Mouse (Mus musculus) embryo, embryonic 9.5 days (tissue): Measurements from ENCODE around the gene Glud1.
A peak's percentile ranks its signal among the peaks of the same experiment; 100 is the strongest.
"Not testable (repeated sequence)": the region's sequence is repeated elsewhere in the genome, so short reads cannot be mapped to it uniquely, and the experiment has no call there.

ENCODE experiments used
- DNase-seq: peaks from one replicate; pipeline ENCODE4 v3.0.0-alpha.2; 2017; ENCODE audit errors: extremely low spot score

Glud1 gene

DNA sequence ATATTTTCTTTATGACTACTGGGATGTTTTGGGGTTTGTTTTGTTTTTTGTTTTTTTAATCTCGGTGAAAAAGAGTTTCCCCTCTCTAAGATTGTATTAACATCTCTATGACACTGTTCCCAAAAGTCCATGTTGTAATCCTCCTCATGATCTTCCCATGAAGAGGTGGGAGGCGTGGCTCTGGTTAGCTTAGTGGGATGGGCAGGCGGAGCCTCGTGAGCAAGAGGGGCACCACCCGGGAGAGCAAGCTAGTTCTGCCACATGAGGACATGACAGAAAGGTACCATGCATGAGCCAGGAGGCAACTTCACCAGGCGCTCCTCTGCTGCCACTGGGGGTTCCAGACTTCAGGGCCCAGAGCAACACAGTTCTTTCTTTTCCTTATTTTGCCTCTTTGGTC is 42.0 kb downstream of the Glud1 start:
- no peak for DNase-seq

DNA sequence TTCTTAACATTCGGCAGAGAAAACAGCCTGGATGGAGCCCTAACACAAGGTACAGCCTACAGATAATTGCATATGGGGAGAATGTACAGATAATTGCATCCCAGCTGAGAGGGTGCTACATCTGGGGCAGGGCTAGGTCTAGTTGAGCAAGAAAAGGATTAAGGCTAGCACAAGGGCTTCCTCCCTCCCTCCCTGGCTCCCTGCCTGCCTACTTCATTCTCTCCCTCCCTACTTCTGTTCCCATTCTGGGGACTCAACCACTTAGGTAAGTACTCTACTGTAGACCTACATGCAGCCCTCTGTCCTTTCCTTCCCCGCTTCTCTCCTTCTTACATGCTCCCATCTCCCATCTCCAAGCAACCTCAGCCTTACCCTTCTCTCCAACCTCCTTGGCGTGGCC is 42.8 kb downstream of the Glud1 start:
- DNase-seq, result no peak

DNA sequence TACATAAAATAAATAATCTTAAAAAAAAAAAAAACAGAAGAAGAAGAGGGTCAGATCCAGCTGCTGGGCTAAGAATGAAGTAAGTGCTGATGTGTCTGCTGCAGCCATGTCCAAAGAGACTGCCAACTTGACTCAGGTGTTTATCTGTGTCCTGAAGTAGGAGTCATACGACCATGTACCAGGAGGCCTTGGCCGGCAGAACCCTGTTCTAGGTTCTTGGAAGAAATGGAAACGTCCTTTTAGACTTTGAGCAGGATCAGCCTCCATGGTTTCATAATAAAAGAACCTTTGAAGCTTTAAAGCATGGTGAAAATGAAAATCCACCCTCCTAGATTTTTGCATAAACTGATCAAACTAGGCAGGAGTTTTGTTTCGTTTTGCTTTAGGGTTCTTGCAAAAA is 43.9 kb downstream of the Glud1 start:
- no peak for DNase-seq

DNA sequence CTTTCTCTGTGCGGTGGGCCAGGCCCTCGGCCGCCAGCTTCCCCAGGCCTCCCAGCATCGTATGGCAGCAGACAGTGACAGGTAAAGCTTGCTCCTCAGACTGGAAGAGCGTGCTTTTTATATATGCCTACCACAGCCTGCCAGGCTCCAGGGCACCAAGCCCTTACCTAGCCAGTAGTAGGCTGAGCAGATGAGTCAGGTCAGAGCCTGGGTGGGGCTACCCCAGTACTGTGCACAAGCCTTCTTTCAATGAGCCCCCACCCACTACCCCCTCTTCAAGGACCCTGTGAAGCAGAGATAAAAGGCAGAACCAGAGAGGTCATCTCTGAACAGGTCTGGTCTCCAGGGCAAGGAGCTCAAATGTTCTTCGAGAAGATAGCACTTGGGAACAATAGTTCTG is 44.8 kb downstream of the Glud1 start, which contains the start of gene Fam25c:
Gene Fam25c, minus strand, starts transcription at position 133 of the 400 bp plus-strand sequence.
- no peak for DNase-seq

DNA sequence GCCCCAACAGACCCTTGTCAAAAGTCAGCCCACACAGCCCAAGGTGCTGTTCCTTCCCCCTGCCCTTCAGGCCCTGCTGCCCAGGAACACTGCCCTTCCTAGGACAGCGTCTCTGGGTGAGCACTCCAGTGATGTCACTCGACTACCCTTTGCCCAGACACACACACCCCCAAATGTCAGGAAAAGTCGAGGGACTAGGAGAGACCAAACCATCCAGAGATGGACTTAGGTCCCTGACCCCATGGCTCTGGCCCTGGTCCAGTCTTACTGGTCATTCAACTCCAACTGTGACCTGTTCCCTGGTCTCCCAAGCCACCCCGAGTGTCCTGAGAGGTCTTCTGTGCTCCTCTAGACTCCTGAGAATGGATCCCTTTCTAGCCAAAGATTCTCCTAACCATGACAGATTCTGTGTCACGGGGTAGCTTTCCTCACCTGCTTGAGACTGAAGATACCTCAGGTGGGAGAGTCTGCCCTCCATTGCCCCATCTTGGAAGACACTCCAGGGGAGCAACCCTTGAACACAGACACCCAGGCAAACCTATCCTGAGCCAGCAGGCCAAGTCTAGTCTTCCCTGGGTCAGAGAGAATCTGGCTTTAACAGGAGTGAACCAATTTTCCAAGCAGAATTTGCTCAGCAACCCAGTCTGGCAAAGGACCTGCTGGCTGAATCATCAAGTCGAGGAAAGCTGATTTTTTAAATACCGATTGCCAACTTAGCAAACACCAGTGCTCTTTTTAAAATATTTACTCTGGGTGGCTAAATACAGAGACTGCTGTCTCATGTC is 47.3 kb downstream of the Glud1 start:
- DNase-seq, result no peak

DNA sequence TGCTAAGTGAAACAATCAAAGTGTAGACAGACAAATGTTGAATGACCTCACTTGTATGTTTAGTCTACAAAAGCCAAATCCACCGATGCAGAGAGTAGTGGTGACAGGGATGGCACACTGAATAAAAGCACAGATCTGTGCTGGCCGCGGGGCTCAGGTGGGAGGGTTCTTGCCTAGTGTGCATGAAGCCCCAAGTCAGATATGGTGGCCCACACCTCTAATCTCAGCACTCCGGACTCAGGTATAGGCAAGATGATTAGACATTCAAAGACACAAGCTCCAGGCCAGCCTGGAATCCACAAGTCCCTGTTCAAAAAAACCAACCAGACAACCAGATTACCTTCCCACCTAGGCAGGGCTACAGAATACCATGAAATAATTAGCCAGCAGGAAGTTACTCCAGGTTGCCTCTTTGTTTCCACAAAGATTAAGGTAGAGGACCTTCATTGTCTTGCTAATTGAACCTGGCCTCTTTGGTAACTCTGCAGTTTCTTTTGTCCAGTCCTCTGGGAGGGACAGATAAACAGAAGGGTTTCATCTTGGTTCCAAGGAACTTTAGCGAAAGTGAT is 49.2 kb downstream of the Glud1 start:
- no peak for DNase-seq

DNA sequence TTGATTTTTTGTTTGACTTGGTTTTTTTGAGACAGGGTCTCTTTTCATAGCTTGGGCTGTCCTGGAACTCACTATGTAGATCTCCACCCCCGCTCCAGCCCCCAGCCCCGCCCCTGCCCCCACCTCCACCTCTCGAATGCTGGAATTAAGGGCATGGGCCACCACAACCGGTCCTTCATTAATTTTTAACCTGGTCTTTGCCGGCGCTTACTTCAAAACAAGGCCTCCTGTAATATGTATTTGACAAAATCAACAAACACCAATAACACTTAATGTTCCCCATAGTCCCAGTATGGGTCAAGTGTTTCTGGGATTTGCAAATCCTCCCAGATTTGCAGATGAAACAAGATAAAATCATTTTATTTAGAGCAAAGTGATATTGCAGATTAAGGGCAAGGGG is 49.7 kb downstream of the Glud1 start:
- DNase-seq, result no peak

DNA sequence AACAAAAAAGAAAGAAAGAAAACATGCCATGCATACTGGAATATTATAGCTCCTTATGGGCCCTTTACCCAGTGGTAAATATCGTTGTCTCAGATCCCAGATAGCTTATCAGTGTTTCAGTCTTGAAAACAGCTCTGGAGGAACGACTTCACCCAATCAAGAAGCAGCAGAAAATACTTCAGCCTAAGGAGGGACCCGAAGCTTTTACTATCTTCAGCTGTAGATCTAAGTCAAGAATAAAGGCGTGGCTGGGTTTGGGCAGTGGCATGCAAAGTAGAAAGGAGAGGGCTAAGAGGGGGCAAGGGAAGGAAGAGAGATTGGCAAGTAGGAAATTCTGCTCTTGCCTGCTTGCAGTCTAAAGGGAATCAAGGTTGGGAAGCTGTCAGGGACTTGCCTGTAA is 51.6 kb downstream of the Glud1 start:
- no peak for DNase-seq

DNA sequence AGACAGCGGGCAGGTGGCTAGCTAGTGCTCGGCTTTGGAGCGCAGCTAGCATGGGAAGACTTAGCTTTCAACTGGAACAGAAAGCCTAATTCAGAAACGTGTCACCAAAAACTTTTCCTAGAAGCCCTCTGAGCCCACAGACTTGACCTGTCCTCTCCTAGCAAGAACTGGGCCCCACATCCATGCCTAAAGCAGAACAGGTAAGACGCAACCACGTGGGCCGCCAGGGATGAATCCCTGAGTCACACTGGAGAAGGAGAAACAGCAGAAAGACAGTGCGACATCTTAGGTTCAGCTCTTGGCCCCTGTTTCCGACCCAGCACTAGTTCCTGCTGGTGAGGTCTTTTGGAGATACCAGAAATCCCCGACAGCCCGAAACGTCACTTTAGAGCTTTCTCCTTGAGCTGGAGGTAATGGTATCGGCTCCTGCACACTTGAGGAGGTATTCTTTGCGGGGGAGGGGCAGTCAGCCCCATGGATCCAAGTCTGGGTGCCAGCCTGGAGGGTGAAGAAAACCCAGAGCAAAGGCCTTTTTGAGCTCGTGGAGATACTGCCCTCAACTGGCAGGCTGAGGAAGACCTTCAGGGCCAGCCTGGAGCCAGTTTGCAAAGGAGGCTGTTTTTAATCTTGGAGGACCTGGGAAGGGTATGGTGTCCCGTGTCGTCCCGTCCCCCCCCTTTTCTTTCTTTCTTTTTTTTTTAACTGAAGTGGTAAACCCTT is 52.4 kb downstream of the Glud1 start:
- peak; percentile 66 for DNase-seq

DNA sequence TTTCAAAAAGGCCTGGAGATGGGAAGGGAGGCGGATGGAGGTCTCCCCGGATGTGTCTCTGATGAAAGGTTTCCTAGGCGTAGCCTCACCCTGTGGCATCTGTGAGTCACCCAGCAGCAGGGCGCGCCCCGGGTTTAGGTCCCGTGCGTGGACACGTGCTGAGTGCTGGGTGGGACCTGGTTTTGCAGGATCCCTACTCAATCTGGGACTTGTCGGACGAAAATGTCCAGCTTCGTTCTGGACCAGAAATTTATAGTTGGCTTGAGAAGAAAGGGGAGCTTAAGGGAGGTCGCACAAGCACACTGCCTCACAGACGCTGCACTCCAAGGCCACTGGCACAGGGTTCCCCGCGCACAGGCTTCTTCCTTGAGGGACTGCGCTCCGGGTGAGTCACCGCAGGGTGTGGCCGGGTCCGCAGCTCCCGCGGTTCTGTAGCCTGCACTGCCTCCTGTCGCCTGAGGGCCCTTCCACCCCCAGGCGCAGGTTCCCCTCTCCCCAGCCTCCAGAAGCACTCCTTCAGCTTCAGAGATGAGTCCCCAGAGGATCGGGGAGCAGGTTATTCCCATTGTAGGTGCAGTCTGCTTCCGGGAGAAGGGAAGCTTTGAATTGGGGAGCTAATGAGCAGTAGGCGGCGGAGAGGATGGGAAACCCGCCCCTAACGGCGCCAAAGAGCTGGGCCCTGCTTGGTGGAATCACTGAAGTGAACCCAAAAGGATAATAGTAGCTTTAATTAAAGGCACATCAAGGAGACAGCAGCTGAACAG is 53.1 kb downstream of the Glud1 start:
- DNase-seq, result peak; percentile 57

DNA sequence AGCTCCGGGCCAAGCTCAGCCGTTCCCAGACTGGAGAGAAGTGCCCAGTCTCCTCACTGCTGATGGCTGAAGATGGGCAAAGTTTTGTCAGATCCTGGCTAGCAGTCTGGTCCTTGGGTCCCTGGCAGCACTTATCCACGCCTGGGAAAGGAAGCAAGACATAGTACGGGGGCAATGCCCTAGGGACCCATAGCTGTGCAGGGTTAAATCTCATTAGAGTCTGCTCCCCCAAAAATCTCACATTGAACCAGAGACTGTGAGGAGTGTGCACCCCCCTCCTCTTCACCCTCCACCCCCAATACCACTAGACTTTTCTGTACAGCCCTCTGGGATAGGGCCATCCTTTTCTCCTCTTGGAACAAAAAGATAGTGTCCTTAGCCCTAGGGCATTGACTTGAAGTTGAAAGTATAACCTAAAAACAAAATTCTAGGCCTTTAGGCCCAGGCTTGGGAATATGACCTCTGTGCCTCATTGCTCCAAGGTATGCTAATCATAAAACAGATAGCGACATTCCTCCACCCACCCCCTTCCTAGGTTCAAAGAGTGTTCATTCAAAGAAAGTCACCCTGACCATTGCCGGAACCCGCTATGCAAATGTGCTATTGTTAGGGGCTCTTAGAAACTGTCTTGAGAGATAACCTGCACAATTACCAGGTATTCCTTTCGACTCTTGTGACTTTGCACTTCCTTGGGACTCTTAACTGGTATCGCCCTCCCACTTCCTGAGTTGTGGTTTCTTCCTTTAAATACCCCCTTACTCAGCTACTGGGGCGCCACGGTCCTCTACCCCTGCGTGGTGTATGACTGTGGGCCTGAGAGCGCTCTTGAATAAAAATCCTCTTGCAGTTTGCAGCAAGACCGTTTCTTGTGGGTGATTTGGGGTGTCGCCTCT is 54.0 kb downstream of the Glud1 start:
- DNase-seq, result not testable (repeated sequence)

DNA sequence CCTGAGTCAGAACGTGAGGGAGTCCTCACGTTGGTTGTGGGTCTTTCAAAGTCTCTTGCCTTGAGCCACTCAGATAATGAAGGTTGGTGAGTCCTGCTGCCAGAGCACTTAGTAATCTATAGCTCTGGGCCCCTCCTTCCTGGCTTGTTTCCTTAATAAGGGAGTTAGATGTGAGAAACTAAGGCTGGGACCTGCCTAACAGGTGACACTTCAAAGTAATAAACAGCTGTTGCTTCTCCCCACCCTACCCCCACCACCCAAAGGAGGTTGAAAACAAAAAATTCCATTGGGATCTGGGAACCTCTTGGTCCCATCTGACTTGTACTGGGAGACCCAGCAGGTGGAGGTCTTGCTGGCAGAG is 54.6 kb downstream of the Glud1 start:
- no peak for DNase-seq

DNA sequence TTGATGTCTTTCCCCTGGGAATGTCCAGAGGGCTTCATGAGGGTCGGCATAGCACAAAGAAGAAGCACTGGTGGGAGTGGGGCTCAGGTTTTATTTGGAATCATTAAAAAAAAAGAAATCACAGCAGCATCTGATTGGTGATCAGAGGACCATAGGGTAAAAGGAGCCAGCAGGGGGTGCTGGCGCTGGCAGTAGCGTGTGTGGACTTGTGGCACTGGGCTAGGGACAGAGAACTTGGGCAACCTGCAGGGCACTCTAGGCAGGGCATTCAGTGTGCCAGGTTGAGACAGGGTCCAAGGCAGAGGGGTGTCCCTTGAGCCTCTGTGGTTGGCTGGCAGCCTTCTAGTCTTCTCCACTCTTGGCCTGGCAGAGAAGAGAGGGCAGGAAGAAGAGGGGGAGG is 59.7 kb downstream of the Glud1 start:
- DNase-seq, result no peak

DNA sequence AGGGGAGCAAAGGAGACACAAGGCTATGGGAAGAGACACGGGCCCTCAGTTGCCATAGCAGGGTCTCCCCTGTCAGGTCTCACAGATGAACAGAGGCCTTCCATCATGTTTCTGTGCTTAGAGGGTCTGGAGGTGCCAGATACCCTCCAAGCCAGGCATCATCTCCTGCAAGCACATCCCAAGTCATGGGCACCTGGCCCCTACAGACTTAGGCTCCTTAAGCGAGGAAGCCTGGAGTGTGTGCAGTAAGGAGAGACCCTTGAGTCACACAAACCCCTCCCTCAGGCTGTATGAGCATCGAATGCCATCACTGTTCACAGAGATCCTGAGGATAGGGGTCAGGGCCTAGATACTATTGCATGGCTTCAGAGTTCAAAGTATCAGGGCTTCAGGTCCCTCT is 60.4 kb downstream of the Glud1 start:
- DNase-seq, result no peak

DNA sequence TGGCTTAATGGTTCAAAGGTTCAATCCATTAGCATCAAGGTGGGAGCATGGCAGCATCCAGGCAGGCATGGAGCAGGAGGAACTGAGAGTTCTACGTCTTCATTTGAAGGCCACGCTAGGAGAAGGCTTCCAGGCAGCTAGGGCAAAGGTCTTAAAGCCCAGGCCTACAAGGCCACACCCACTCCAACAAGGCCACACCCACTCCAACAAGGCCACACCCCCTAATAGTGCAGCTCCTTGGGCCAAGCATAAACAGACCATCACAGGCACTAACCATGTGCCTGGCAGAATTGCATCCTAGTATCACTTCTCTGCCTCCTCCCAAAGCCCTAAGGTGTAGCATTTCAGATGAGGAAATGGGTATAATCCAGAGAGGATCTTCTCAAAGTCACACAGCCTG is 61.2 kb downstream of the Glud1 start:
- no peak for DNase-seq

DNA sequence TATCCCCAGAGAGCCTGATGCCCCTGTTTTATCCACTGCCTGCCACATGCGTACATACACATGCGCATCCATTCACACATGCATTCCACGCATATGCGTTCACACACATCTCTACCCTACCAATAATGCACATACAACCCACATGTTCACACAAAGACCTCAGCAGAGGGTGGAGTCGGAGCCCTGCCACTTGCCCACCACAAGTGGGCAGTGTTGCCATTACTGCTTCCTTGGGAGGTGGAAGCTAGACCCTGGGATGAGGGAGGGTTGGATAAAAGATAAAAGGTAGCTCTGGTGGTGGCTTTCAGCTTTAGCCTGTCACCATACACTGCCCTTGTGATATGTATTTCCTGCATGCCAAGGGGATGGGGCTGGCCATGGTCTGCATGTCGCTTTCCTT is 62.1 kb downstream of the Glud1 start:
- DNase-seq, result peak; percentile 39

DNA sequence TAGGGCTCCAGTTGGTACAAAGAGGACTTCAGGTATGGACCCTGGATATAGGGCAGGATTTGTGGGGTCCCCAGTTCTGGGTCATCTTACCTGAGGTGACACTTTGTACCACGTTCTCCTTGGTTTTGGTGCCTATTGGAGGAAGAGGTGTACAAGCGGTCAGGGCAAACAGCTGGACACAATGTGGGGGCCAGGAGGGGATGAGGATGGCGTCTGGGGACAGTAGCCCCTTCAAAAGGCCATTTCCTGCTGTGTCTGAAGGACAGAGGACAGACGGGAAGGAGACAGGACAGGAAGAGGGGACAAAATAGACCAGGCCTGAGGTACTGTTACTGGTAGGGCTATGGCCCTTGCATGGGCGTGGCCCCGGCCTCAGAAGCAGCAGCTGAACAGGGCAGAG is 63.1 kb downstream of the Glud1 start:
- DNase-seq, result no peak

DNA sequence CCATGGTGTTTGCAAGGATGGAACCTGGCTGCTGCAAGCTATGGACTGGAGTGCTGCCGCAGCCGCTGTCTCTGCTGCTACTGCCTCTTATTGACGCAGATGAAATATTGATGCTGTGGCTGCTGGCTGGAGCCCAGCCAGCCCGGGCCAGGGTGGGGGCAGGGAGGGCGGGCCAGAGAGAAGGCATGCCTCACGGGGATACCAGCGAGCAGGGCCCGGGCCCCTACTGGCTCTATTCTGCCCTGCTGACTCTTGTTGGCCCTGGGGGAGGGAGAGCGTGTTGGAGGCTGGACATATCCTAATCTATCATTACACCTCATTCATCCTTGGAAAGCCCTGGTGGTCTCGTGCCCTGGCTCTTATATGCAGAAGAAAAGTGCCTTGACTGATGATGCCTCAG is 64.0 kb downstream of the Glud1 start, which contains the start of gene Sncg:
Gene Sncg, minus strand, starts transcription at position 213 of the 400 bp plus-strand sequence.
- peak; percentile 20 for DNase-seq

DNA sequence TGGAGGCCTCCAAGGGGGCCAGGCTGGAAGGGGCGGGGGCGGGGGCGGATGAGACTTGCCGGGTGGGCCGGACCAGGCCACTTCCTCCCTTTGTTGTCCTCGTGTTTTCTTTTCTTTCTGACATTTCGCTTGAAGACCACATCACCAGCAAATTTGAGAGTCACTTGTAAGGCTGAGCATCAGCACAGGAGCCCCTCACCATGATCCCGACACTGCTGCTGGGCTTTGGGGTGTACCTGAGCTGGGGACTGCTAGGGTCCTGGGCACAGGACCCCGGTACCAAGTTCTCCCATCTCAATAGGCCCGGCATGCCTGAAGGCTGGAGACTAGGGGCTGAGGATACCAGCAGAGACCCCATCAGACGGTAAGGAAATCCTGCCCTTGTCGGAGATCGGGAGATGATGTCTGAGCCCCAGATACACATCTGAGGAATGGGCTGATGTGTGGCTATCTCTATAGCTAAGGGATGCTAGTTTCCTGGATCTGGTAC is 64.9 kb downstream of the Glud1 start, which contains the start of gene Mmrn2:
Gene Mmrn2, plus strand, starts transcription at position 51 of the 490 bp plus-strand sequence.
- no peak for DNase-seq

DNA sequence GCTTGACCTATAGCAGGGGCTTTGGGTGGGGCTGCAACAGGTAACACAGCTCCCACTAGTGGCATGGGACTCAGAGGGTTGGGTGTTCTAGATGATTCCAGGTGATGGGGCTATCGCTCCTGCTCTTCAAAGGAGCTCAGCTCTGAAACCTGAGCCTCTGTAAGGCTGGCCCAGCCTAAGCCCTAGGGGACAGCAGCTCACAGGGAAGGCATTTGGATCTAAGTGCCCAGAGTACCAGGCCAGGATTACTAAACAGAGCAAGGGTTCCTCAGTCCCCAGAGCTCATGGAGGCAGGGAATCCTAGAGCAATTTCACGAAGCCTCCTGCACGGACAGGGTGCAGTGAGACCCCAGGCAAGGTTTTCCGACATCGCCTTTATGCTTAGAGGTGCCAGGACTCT is 65.4 kb downstream of the Glud1 start:
- DNase-seq, result no peak

DNA sequence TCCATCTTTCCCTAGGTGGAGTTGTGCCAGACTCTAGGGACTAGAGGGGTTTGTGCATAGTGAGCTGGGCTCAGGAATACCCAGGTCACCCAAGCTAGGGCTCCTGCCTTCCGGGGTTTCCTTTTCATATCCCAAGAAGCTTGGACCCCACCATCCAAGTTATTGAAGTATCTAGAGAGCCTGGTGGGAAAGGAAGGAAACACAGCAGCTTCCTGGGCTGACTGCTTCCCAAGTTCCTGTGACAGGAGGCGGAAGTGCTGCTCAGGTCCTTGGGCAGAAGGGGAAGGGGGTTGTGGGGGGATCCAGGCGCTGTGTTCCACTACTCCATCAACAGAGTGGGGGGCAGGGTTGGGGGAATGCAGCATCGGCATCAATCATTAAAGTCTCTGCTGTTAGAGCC is 66.6 kb downstream of the Glud1 start:
- DNase-seq, result no peak
